Mouse (Mus musculus) cortical plate, adult 2 months (tissue): ENCODE measurements around the gene Acer3. TPM values are rescaled to one million over a fixed set of nuclear protein-coding genes. Genes with fewer than 3 reads are reported as not detected.

Experiments used
- H3K27ac ChIP-seq: fragments of 200-500 bp; 2 replicates; pipeline ENCODE4 v1.5.1; 2012; ENCODE audit warnings: low read length, control low read depth, inconsistent platforms; ENCODE audit not compliant: insufficient read depth
- H3K4me1 ChIP-seq: fragments of 200-500 bp; 2 replicates; pipeline ENCODE4 v1.6.1; 2011; ENCODE audit warnings: low read length; ENCODE audit not compliant: control insufficient read depth, insufficient read depth
- H3K4me3 ChIP-seq: fragments of 200-500 bp; 2 replicates; pipeline ENCODE4 v1.5.1; 2011; ENCODE audit warnings: mild to moderate bottlenecking, low read length, control low read depth; ENCODE audit not compliant: insufficient read depth
- CTCF ChIP-seq: fragments of 200-500 bp; IDR thresholded peaks from 2 replicates; pipeline ENCODE4 v1.5.1; 2011; ENCODE audit warnings: mild to moderate bottlenecking, control low read depth, low read length; ENCODE audit not compliant: insufficient read depth; ENCODE audit errors: extremely low read depth
- POLR2A ChIP-seq: fragments of 200-500 bp; IDR thresholded peaks from 2 replicates; pipeline ENCODE4 v1.6.1; 2011; ENCODE audit warnings: mild to moderate bottlenecking, low read length, control low read depth; ENCODE audit not compliant: insufficient read depth; ENCODE audit errors: extremely low read depth
- polyA plus RNA-seq: library from polyadenylated mRNA; depleted of rRNA; stranded (reverse); fragments of >200 nt; gene quantifications from 2 replicates; pipeline ENCODE4 v1.2.3, GENCODE M21; 2012

Acer3 gene
- polyA plus RNA-seq, 1 experiment, result 10.3 TPM

GRCm38 (mm10) chr7:98177071-98177485, 143.9 kb downstream of the Acer3 start:
- TF ChIP-seq POLR2A (no peak), CTCF (no peak)
- peak overlapping the region; percentile 93; the same call in 1 of the 2 replicates for H3K4me3 ChIP-seq

DNA sequence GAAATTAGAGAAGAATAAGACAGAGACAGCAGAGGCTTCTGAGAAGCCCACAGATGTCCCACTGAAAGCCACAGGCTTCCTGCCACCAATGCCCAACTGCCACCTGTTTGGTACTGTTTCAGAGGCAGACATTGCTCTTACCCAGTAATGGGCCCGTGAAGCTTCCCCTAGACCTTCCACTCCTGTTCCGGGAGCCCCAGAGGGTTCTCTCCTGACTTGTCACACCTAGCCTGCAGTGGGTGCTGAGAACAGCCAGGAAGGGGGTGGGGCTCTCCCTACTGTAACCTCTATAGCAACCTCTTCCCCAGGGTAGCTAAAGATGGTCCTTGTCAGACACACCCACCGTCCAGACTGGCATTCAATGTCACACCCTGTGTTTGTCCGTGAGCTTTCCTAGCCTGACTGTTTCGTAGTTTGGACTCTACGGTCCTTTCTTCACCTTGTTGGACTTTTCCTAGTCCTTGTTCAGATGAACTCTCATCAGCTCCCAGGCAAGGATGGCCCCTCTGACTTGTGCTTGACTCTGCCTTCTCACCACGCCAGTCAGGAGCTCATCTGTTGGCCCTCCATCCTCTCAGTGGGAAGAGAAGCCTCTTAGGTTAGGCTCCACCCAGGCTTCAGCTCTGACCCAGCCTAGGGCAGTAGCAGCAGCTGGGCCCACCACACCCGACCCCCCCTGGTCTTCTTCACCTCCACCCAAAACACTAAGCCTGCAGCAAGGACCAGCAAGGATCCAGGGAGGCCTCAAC, 144.5 kb downstream of the Acer3 start:
- H3K4me3 ChIP-seq, result peak overlapping the region; percentile 93; the same call in 1 of the 2 replicates
- no peak overlapping the region for H3K27ac ChIP-seq
- no peak for TF ChIP-seq CTCF
- no peak for TF ChIP-seq POLR2A
- no peaks in the 10 kb centered on the region for H3K4me1 ChIP-seq

More at GRCm38 (mm10) chr7:98177071-98177485, 143.9 kb downstream of the Acer3 start:
- H3K4me1 ChIP-seq, result no peaks in the 10 kb centered on the region
- H3K27ac ChIP-seq, result no peak overlapping the region

DNA sequence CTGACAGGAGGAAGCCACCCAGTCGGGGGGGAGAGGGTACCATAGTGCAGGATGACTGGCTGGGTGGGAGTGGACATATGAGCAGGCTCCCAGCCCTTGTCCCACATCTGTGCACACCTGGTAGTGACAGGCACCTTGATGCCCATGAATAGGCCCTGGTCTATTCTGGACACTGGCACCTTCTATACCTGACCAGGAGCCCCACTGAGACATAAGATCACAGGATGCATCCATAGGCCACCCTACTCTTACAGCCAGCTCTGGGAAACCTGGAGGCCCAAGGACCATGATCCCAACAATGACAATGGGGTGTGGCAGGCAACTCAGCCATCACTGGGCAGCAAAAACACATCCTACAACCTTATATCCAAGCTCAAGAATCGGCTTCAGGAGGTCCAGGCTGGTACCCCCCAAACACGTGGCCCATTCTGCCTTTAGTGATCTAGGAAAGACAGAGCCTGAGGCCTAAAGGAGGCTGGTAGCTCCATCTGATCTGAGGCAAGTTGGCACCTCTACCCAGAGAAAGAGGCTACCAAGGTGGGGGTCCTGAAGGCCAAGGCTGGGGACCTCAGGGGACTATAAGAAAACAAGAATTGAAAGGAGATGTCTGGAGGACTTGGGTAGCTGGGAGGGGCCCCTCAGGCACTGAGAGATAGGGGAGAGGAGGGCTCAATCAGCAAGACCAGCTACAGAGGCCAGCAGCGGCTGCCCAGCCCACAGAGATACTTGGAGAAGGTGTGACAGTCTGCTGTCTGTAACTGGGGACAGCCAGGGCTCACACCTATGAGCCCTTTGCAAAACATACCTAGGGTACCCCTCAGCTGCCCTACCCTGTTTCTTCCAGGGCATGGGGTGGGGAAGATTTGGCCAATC, 145.9 kb downstream of the Acer3 start:
- H3K4me1 ChIP-seq, result no peaks in the 10 kb centered on the region
- H3K4me3 ChIP-seq, result no peak overlapping the region
- H3K27ac ChIP-seq, result no peak overlapping the region
- TF ChIP-seq POLR2A, result no peak
- TF ChIP-seq CTCF, result no peak

- Histone ChIP-seq H3K4me1 (no peaks in the 10 kb centered on the region), H3K27ac (no peak overlapping the region), H3K4me3 (no peak overlapping the region)
- TF ChIP-seq CTCF (no peak), POLR2A (no peak)
These were observed 147.6 kb downstream of the Acer3 start for GRCm38 (mm10) chr7:98173408-98173807.

DNA sequence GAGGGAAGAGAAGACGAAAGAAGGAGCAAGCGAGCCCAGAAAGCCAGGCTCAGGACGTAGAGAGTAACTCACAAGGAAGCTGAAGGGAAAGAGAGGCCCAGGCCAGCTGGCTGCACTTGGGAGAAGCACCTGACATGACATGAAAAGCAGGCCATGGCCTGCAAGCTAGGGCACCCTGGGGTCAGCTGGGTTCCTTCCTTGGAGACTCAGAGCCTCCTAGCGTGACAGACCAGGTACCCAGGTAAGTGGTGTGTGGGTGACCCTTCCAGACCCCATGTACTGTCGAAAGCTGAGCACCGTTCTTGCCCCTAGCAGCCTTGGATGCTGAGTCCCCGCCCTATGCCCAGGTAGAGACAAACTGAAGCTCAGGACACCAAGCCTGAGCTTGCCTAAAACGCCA, 148.3 kb downstream of the Acer3 start:
- Histone ChIP-seq H3K4me3 (no peak overlapping the region), H3K4me1 (no peaks in the 10 kb centered on the region), H3K27ac (no peak overlapping the region)
- TF ChIP-seq POLR2A, result no peak
- TF ChIP-seq CTCF, result no peak

GRCm38 (mm10) chr7:98171141-98172073, 149.6 kb downstream of the Acer3 start:
- TF ChIP-seq CTCF, result no peak
- no peak for TF ChIP-seq POLR2A
- H3K4me1 ChIP-seq, result no peaks in the 10 kb centered on the region
- H3K27ac ChIP-seq, result no peak overlapping the region
- H3K4me3 ChIP-seq, result no peak overlapping the region

GRCm38 (mm10) chr7:98164999-98165528, 155.9 kb downstream of the Acer3 start:
- H3K27ac ChIP-seq, result no peak overlapping the region
- no peak overlapping the region for H3K4me3 ChIP-seq
- peaks cover 2% of the 10 kb centered on the region for H3K4me1 ChIP-seq
- TF ChIP-seq CTCF (no peak), POLR2A (no peak)

DNA sequence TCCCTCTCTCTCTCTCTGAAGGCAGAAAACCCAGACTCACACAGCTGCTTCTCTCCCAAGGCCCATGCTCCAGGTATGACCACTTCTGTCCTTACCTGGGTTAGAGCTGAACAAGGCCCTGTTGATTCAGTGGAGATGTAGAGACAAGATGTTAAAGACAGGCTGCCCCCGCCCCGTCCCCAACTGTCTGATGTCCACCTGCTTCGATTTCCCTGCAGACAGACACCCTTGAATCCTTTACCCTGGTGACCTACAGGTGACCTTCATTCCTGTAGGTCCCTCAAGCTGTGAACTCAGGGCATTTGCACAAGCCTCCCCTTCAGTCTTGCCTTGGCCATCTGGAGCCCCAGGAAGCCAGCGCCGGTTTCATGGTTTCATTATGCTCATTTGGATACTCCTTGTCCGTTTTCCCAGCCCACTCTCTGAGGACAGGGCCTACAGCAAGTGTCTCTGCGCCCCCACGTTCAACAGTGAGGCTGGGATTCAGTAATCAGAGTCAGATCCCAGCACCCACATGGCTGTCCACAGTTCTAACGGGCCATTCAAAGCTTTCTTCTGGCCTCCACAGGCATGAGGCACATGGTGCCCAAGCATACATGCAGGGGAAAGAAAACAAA, 156.5 kb downstream of the Acer3 start:
- Histone ChIP-seq H3K27ac (no peak overlapping the region), H3K4me3 (no peak overlapping the region), H3K4me1 (peaks cover 2% of the 10 kb centered on the region)
- TF ChIP-seq POLR2A (no peak), CTCF (no peak)
